Mouse (Mus musculus) liver, adult 2 months (tissue): ENCODE results near the gene Tex33.

Experiments used
- CTCF ChIP-seq: fragments of 200-500 bp; IDR thresholded peaks from 2 replicates; pipeline ENCODE4 v1.5.1; 2011; ENCODE audit warnings: low read depth, low read length, control low read depth
- POLR2A ChIP-seq: fragments of 200-500 bp; IDR thresholded peaks from 2 replicates; pipeline ENCODE4 v1.6.1; 2011; ENCODE audit warnings: low read length, control low read depth; ENCODE audit not compliant: insufficient read depth; ENCODE audit errors: extremely low read depth

DNA sequence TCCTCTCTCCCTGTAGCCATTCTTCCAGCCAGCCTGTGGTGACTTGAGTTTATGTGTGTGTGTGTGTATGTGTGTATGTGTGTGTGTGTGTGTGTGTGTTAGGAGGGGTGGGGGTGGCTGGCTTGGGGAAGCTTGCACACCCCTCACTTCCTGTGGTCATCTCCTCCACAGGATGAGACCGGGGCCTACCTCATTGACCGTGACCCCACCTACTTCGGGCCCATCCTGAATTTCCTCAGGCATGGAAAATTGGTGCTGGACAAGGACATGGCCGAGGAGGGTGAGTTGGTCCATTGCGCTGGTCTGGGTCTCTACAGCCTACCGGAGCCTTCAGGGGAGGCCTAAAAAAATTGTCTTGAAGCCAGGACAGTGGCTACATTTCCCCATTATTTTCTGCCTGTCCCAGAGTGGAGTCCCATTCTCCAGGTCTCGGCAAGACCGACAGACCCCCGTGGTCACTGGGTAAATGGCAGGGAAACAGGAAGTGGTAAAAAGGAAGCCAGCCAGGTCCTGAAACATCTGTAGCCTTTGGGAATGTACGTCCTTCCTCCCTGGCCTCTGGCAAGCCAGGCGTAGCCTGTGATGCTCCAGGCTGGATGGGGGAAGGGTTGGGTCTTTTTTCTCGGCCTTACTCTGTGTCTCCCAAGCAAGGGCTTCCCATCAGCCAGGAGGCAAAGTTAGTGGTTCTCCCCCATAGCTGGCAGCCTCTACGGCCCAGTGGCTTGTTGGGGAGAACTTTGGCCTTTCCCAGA lies 34.3 kb upstream of the Tex33 start:
- TF ChIP-seq CTCF, result no peak
- TF ChIP-seq POLR2A, result no peak
